Mouse (Mus musculus) kidney, adult 2 months (tissue): Measurements from ENCODE around the gene Ell. TPM values are rescaled to one million over a fixed set of nuclear protein-coding genes. Genes with fewer than 3 reads are reported as not detected.

Source experiments
- DNase-seq: peaks from one replicate; pipeline ENCODE4 v3.0.0; 2021
- H3K27ac ChIP-seq: fragments of 200-500 bp; 2 replicates; pipeline ENCODE4 v1.5.1; 2012; ENCODE audit warnings: low read depth, low read length, control low read depth, inconsistent platforms; ENCODE audit not compliant: insufficient read depth
- H3K27me3 ChIP-seq: fragments of 200-500 bp; replicated peaks from 2 replicates; pipeline ENCODE4 v1.6.1; 2012; ENCODE audit warnings: mild to moderate bottlenecking, moderate library complexity, low read length, inconsistent platforms; ENCODE audit not compliant: control insufficient read depth, insufficient read depth
- H3K36me3 ChIP-seq: fragments of 200-500 bp; 2 replicates; pipeline ENCODE4 v1.6.1; 2012; ENCODE audit warnings: mild to moderate bottlenecking, moderate library complexity, low read length, inconsistent platforms; ENCODE audit not compliant: control insufficient read depth, insufficient read depth
- H3K4me1 ChIP-seq: fragments of 200-500 bp; 2 replicates; pipeline ENCODE4 v1.6.1; 2011; ENCODE audit warnings: low read length; ENCODE audit not compliant: control insufficient read depth, insufficient read depth
- H3K4me3 ChIP-seq: fragments of 200-500 bp; 2 replicates; pipeline ENCODE4 v1.5.1; 2011; ENCODE audit warnings: mild to moderate bottlenecking, low read depth, low read length, control low read depth; ENCODE audit not compliant: insufficient read depth
- CTCF ChIP-seq: fragments of 200-500 bp; conservative IDR thresholded peaks from 2 replicates; pipeline ENCODE4 v1.5.1; 2011; ENCODE audit warnings: low read depth, mild to moderate bottlenecking, control low read depth, low read length, moderate library complexity, mixed read lengths; ENCODE audit not compliant: insufficient read depth, insufficient read length
- POLR2A ChIP-seq: fragments of 200-500 bp; IDR thresholded peaks from one replicate; pipeline ENCODE4 v1.6.1; 2011; ENCODE audit warnings: low read depth, low read length, control low read depth
- WGBS: fragments of 180-500 bp; shearing (Covaris S2); methylation state at CpG from one replicate; pipeline ENCODE4 v1.1.7; 2018; 5-methylcytosine and 5-hydroxymethylcytosine counted together
- polyA plus RNA-seq: library from polyadenylated mRNA; depleted of rRNA; stranded (reverse); fragments of >200 nt; gene quantifications from 2 replicates; pipeline ENCODE4 v1.2.3, GENCODE M21; 2012

Gene Ell
- polyA plus RNA-seq, 1 experiment = 16.4 TPM

- WGBS = 58% methylated on average over 3 of the region's 3 CpGs
- H3K27me3 ChIP-seq = no peaks in the 10 kb centered on the region
- H3K27ac ChIP-seq = 0 out of 2 replicates have a peak overlapping the region, but pooled peaks have one; percentile 4
- H3K4me1 ChIP-seq = peaks cover 24% of the 10 kb centered on the region
- DNase-seq = no peak
- TF ChIP-seq POLR2A (no peak), CTCF (no peak)
- H3K4me3 ChIP-seq = no peak overlapping the region
- H3K36me3 ChIP-seq = no peaks in the 10 kb centered on the region
These were observed 25.5 kb downstream of the Ell start for GRCm38 (mm10) chr8:70564696-70565235.

GRCm38 (mm10) chr8:70565561-70565960 lies 26.3 kb downstream of the Ell start:
- no peak overlapping the region for H3K4me3 ChIP-seq
- 38% methylated on average over 3 of the region's 3 CpGs for WGBS

GRCm38 (mm10) chr8:70570360-70570759 lies 31.1 kb downstream of the Ell start:
- DNase-seq = peak; percentile 48
- H3K27ac ChIP-seq = 0 out of 2 replicates have a peak overlapping the region, but pooled peaks have one; percentile 6
- no peak overlapping the region for H3K4me3 ChIP-seq
- H3K36me3 ChIP-seq = no peaks in the 10 kb centered on the region
- no peaks in the 10 kb centered on the region for H3K27me3 ChIP-seq
- TF ChIP-seq CTCF (no peak), POLR2A (no peak)
- H3K4me1 ChIP-seq = peaks cover 32% of the 10 kb centered on the region

More at GRCm38 (mm10) chr8:70565561-70565960, 26.3 kb downstream of the Ell start:
- TF ChIP-seq CTCF (no peak), POLR2A (no peak)
- DNase-seq = peak; percentile 74
- no peaks in the 10 kb centered on the region for H3K27me3 ChIP-seq
- peaks cover 28% of the 10 kb centered on the region for H3K4me1 ChIP-seq
- no peaks in the 10 kb centered on the region for H3K36me3 ChIP-seq
- H3K27ac ChIP-seq = no peak overlapping the region

GRCm38 (mm10) chr8:70570990-70571389 lies 31.7 kb downstream of the Ell start:
- peaks cover 29% of the 10 kb centered on the region for H3K4me1 ChIP-seq
- no peaks in the 10 kb centered on the region for H3K36me3 ChIP-seq
- WGBS = 62% methylated on average over 6 of the region's 6 CpGs
- no peak for DNase-seq
- H3K27ac ChIP-seq = no peak overlapping the region
- no peak for TF ChIP-seq CTCF
- TF ChIP-seq POLR2A = no peak
- no peaks in the 10 kb centered on the region for H3K27me3 ChIP-seq
- H3K4me3 ChIP-seq = no peak overlapping the region

GRCm38 (mm10) chr8:70574302-70574701 lies 35.0 kb downstream of the Ell start:
- peaks cover 29% of the 10 kb centered on the region for H3K4me1 ChIP-seq
- H3K4me3 ChIP-seq = no peak overlapping the region
- H3K36me3 ChIP-seq = no peaks in the 10 kb centered on the region
- no peak for TF ChIP-seq POLR2A
- no peak for TF ChIP-seq CTCF
- H3K27ac ChIP-seq = peak overlapping the region; percentile 73
- no peak for DNase-seq
- H3K27me3 ChIP-seq = no peaks in the 10 kb centered on the region

- H3K27ac ChIP-seq = peak overlapping the region; percentile 73
These were observed 35.7 kb downstream of the Ell start for GRCm38 (mm10) chr8:70574915-70575314.

GRCm38 (mm10) chr8:70577207-70577606 lies 38.0 kb downstream of the Ell start:
- Histone ChIP-seq H3K4me3 (no peak overlapping the region), H3K27me3 (no peaks in the 10 kb centered on the region), H3K4me1 (peaks cover 13% of the 10 kb centered on the region), H3K36me3 (peaks cover 1% of the 10 kb centered on the region), H3K27ac (no peak overlapping the region)
- DNase-seq = no peak
- TF ChIP-seq POLR2A = no peak
- TF ChIP-seq CTCF = no peak
- WGBS = 94% methylated on average over 3 of the region's 3 CpGs

More at GRCm38 (mm10) chr8:70574915-70575314, 35.7 kb downstream of the Ell start:
- Histone ChIP-seq H3K36me3 (no peaks in the 10 kb centered on the region), H3K4me3 (no peak overlapping the region), H3K4me1 (peaks cover 25% of the 10 kb centered on the region), H3K27me3 (no peaks in the 10 kb centered on the region)
- 44% methylated on average over 4 of the region's 4 CpGs for WGBS
- DNase-seq = peak; percentile 93
- TF ChIP-seq POLR2A (no peak), CTCF (no peak)
